Mouse (Mus musculus) heart, embryonic 13.5 days (tissue): ENCODE results near the gene Slc22a15. TPM values are rescaled to one million over a fixed set of nuclear protein-coding genes. Genes with fewer than 3 reads are reported as not detected.
A peak's percentile ranks its signal among the peaks of the same experiment; 100 is the strongest.

Experiments used
- ATAC-seq: fragments of 200-750 bp; cut with Nextera tagmentation; 2 replicates; pipeline ENCODE4 v1.8.0; 2017; ENCODE audit warnings: moderate TSS enrichment; ENCODE audit not compliant: insufficient number of reproducible peaks, low FRiP score, low TSS enrichment; ENCODE audit errors: extremely low read depth
- H3K27ac ChIP-seq: fragments of 300-500 bp; sonication (generic); replicated peaks from 2 replicates; pipeline ENCODE4 v1.5.1; 2015; ENCODE audit warnings: moderate library complexity, mild to moderate bottlenecking, inconsistent platforms
- H3K27me3 ChIP-seq: fragments of 300-500 bp; sonication (generic); replicated peaks from 2 replicates; pipeline ENCODE4 v1.6.1; 2015; ENCODE audit warnings: mild to moderate bottlenecking, inconsistent platforms
- H3K36me3 ChIP-seq: fragments of 300-500 bp; sonication (generic); 2 replicates; pipeline ENCODE4 v1.6.1; 2015; ENCODE audit warnings: mild to moderate bottlenecking, inconsistent platforms
- H3K4me1 ChIP-seq: fragments of 300-500 bp; sonication (generic); 2 replicates; pipeline ENCODE4 v1.6.1; 2015; ENCODE audit warnings: inconsistent platforms
- H3K4me2 ChIP-seq: fragments of 300-500 bp; sonication (generic); 2 replicates; pipeline ENCODE4 v1.6.1; 2015; ENCODE audit warnings: inconsistent platforms, mild to moderate bottlenecking, moderate library complexity
- H3K4me3 ChIP-seq: fragments of 300-500 bp; sonication (generic); 2 replicates; pipeline ENCODE4 v1.5.1; 2015; ENCODE audit warnings: moderate library complexity, mild to moderate bottlenecking, inconsistent platforms
- H3K9ac ChIP-seq: fragments of 300-500 bp; sonication (generic); 2 replicates; pipeline ENCODE4 v1.6.1; 2015; ENCODE audit warnings: inconsistent platforms, mild to moderate bottlenecking, moderate library complexity
- H3K9me3 ChIP-seq: fragments of 300-500 bp; sonication (generic); 2 replicates; pipeline ENCODE4 v1.6.1; 2016; ENCODE audit warnings: inconsistent platforms
- WGBS: fragments of 180-500 bp; shearing (Covaris S2); methylation state at CpG from one replicate; pipeline ENCODE4 v1.1.7; 2015; ENCODE audit warnings: mixed read lengths; 5-methylcytosine and 5-hydroxymethylcytosine counted together
- polyA plus RNA-seq: library from polyadenylated mRNA; unstranded; fragments of >200 nt; fragmentation: Nextera tagmentation; extraction: Ambion mirVana; gene quantifications from 2 replicates; pipeline ENCODE4 v1.2.1, GENCODE M21; 2015

Gene Slc22a15
- polyA plus RNA-seq, 1 experiment from 2014 or later: 5.2 TPM

DNA sequence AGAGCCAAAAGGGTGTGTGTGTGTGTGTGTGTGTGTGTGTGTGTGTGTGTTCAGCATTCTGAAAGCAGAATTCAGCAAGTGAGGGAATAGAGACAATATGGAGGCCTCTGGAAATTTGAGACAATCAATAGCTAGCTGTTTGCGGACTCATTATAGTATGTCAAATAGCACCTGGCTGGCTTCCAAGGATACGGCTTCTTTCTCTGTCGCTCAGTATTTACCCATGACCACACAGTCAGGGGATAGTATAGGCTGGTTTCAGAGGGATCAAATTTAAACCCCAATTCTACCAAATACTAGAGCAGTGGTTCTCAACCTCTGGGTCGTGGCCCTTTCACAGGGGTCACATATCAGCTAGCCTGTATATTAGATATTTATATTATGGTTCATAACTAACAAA, 39.2 kb downstream of the Slc22a15 start:
- no peaks in the 10 kb centered on the region for H3K27me3 ChIP-seq
- no peak overlapping the region for H3K27ac ChIP-seq
- H3K9ac ChIP-seq: no peak overlapping the region
- 63% methylated on average over 4 of the region's 4 CpGs for WGBS
- no peaks in the 10 kb centered on the region for H3K9me3 ChIP-seq
- peaks cover 10% of the 10 kb centered on the region; the same call in 1 of the 2 replicates for H3K4me1 ChIP-seq
- no peak overlapping the region for H3K4me3 ChIP-seq
- peaks cover 11% of the 10 kb centered on the region for H3K36me3 ChIP-seq
- H3K4me2 ChIP-seq: no peak overlapping the region
- ATAC-seq: no peak

DNA sequence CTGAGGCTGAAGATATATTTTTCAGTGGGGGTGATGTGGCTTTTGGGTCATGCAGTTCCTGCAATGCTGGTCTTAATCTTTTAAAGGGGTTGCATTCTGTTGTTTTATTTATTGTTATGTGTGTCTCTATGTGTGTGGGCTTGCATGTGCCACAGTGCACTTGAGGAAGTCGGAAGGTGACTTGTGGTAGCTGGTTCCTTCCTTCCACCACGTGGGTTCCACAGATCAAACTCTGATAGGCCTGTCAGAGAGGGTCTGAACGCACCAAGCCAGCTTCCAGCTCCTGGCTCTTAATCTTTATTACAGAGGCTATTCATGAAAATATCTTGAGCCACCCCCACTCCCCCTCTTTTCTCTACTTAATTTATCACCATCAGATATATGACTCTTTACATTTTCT, 40.4 kb downstream of the Slc22a15 start:
- 59% methylated on average over 3 of the region's 3 CpGs for WGBS

DNA sequence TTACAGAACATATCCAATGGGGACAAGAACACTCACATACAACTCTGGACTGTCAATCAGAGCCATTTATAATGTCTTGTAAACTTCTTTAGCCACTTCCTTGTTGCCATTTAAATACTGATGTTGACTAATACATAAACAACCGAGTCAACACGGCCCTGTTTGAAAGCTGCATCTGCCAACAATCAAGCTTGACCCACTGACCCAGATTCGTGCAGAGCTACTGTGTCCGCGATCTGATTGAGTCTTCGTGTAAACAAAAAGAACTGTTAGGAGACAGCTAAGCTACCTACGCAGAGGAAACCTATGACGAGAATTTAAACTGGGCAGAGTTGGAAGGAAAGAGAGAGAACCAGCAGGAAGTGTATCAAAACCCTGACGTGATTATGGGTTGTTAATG, 42.5 kb downstream of the Slc22a15 start:
- Histone ChIP-seq H3K4me1 (peaks cover 16% of the 10 kb centered on the region), H3K36me3 (peaks cover 38% of the 10 kb centered on the region), H3K27ac (no peak overlapping the region), H3K4me3 (no peak overlapping the region), H3K27me3 (no peaks in the 10 kb centered on the region), H3K9ac (no peak overlapping the region), H3K9me3 (no peaks in the 10 kb centered on the region), H3K4me2 (no peak overlapping the region)
- 62% methylated on average over 9 of the region's 9 CpGs for WGBS
- no peak for ATAC-seq

More for the DNA sequence above, 40.4 kb downstream of the Slc22a15 start:
- Histone ChIP-seq H3K4me1 (peaks cover 10% of the 10 kb centered on the region; the same call in 1 of the 2 replicates), H3K27me3 (no peaks in the 10 kb centered on the region), H3K27ac (no peak overlapping the region), H3K9ac (no peak overlapping the region), H3K36me3 (peaks cover 23% of the 10 kb centered on the region), H3K9me3 (no peaks in the 10 kb centered on the region), H3K4me2 (no peak overlapping the region), H3K4me3 (no peak overlapping the region)
- no peak for ATAC-seq

DNA sequence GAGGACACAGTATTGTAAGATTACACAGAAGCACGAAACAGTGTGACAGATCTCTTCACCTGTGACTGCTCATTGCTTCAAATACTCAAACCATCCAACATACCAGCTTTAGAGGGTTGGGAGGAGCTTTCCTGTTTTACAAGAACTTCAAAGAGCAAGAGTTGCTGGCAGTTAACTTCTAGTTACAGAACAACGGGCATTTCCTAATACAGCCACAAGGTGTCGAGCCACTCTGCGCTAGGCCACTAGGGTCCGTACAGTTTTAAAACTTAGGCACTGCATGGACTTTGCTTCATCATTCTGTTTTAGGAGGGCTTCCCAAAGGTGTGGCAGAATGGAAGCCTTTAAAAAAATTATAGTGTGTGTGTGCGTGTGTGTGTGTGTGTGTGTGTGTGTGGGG, 43.4 kb downstream of the Slc22a15 start:
- Histone ChIP-seq H3K27ac (no peak overlapping the region), H3K4me2 (no peak overlapping the region), H3K27me3 (no peaks in the 10 kb centered on the region), H3K4me1 (peaks cover 24% of the 10 kb centered on the region), H3K4me3 (no peak overlapping the region), H3K9me3 (no peaks in the 10 kb centered on the region), H3K9ac (no peak overlapping the region), H3K36me3 (peaks cover 38% of the 10 kb centered on the region)
- ATAC-seq: no peak
- 61% methylated on average over 6 of the region's 6 CpGs for WGBS

DNA sequence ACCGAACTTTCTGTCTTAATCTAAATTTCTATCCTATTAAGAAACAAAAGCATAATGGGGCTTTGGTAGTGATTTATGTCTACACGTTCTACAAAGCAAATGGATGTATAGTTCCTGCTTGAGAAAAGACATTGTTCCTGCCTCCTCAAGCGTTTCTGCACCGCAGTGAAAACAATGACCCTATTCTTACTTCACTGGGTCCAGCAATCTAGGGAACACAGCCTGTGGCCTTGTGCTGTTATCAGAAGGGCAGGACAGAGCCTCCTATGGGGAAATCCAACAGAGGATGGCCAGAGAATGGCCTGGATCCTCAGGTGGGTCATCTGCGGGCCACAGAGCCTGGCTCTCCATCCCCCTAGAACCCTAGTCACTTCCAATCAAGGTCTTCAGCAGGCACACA, 46.1 kb downstream of the Slc22a15 start:
- no peaks in the 10 kb centered on the region for H3K9me3 ChIP-seq
- ATAC-seq: no peak

DNA sequence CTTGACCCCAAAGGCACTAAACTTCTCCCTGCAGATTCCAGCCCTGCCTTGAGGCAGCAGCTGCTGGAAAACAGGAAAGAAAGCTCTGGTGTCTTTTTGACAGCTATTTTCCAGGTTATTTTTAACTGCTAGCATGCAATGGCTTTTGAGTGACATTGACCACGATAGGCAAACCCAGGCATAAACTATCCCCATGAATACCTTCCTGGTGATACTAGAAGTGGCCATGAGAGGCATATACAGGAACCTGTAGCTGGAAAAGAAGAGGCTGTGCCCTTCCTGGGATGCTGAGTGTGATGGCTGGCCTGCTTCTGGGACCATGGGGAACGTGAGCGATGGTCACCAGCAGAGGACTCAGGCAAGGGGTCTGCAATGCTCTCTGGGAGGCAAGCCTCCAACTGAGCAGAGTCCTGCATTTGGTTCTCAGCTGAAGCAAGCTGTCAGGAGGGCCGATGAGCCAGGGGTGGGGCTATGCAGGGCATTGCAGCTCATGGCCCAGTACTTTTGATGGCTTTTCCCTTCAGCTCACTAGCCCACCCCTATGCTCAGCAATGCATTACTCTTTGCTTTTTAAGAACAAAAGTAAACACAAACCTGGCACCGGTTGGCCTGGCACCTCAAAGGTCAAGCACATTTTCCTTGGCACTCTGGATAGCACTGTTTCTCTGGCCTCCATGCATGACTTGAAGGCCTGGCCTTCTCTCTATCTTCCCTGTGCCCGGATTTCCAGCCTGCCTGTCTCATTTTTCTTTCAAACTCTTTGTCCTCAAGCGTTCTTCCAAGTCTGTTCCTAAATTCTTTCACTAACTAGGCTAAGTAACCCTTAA, 47.6 kb downstream of the Slc22a15 start:
- Histone ChIP-seq H3K27ac (peak overlapping the region; percentile 85), H3K9ac (peak overlapping the region; percentile 59), H3K27me3 (no peaks in the 10 kb centered on the region), H3K4me1 (peaks cover 20% of the 10 kb centered on the region), H3K4me3 (no peak overlapping the region), H3K4me2 (no peak overlapping the region), H3K36me3 (peaks cover 56% of the 10 kb centered on the region), H3K9me3 (no peaks in the 10 kb centered on the region)
- no peak for ATAC-seq
- WGBS: 55% methylated on average over 7 of the region's 7 CpGs

More for the DNA sequence above, 46.1 kb downstream of the Slc22a15 start:
- Histone ChIP-seq H3K4me2 (no peak overlapping the region), H3K27ac (no peak overlapping the region), H3K9ac (no peak overlapping the region), H3K4me3 (no peak overlapping the region), H3K4me1 (peaks cover 20% of the 10 kb centered on the region), H3K36me3 (peaks cover 55% of the 10 kb centered on the region), H3K27me3 (no peaks in the 10 kb centered on the region)
- WGBS: 67% methylated on average over 5 of the region's 5 CpGs

DNA sequence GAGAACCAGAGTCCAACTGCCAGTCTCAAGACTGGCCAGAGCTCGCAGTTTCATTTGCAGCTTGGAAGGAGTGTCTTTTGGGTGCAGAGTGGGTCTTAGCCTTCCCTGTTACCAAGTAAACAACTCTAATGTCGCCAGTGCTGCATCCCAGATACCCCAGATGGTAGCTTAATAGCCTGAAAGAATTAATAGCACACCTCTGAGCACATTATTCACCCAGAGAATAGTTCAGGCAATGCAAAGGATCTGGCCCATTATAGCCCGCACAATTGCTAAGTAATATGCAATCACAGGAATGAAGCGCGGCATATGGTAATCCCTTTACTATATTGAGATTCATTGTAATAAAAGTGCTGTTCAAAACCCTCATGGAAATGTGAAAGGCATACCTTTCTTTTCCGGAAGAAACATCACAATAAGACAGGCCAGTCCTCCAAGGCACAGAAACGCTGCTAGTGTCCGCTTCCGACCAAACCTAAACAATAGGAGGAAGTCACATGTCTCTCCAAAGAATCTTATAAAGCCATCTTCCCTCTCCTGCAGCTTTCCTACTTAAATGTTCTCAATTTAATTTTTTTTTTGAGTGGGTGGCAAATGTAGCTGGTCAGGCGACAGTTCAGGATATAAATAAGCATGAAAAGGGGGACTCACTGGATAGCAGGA, 48.9 kb downstream of the Slc22a15 start:
- H3K9me3 ChIP-seq: no peaks in the 10 kb centered on the region
- no peaks in the 10 kb centered on the region for H3K27me3 ChIP-seq
- no peak overlapping the region for H3K9ac ChIP-seq
- 68% methylated on average over 10 of the region's 10 CpGs for WGBS
- peaks cover 60% of the 10 kb centered on the region for H3K36me3 ChIP-seq
- ATAC-seq: no peak
- peak overlapping the region; percentile 85 for H3K27ac ChIP-seq
- H3K4me1 ChIP-seq: peaks cover 20% of the 10 kb centered on the region
- no peak overlapping the region for H3K4me2 ChIP-seq
- H3K4me3 ChIP-seq: no peak overlapping the region

DNA sequence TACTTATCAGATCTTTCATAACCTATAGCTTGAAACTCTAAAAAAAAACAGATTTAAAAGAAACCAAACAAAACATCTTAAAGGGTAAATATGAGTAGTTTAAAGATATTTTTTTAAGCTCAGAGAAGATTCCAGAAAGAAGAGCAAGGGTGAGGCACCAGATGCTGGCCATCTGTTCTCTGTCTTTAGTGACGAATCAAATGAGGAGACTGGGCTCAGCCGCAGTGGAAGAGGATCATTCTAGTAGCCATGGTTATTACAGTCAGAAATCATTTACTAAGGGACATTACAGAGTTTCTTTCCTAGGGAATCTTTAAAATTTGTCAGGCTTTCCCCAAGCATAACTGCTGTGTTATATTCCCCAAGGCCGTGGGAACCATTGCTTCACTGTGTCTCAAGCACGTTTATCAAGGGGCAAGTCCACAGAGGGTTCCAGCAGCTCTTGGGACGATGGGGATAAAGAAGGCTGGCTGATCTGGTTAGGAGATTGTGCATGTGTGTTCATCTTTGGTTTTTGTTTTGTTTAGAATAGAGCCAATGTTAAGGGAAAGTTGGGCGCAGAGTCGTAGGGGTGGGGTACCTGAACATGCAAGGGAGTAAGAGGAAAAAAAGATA, 51.1 kb downstream of the Slc22a15 start:
- Histone ChIP-seq H3K4me1 (peaks cover 20% of the 10 kb centered on the region), H3K27ac (no peak overlapping the region), H3K27me3 (no peaks in the 10 kb centered on the region), H3K9ac (no peak overlapping the region), H3K4me3 (no peak overlapping the region), H3K9me3 (no peaks in the 10 kb centered on the region), H3K36me3 (peaks cover 44% of the 10 kb centered on the region), H3K4me2 (no peak overlapping the region)
- ATAC-seq: no peak
- WGBS: 83% methylated on average over 7 of the region's 7 CpGs

DNA sequence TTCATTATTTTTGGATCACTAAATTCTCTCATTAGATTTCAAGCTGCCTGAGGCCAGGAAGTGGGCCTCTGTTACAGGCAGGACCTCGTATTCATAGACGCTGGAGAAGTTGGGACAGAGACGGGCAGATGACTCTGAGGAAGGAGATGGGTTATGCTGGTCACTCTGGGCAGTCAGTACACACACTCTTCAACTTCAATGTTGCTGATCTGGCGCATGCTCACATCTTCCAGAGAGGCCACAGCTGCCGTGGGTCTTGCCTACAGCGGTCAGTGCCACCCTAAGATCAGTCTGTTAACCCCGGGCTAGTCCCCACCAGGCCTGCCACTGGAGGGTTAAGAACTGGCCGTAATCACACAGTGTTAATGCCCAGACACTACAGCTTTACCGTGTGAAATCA, 52.3 kb downstream of the Slc22a15 start:
- Histone ChIP-seq H3K4me3 (no peak overlapping the region), H3K9ac (no peak overlapping the region), H3K27me3 (no peaks in the 10 kb centered on the region), H3K27ac (no peak overlapping the region), H3K9me3 (no peaks in the 10 kb centered on the region), H3K4me2 (no peak overlapping the region), H3K4me1 (peaks cover 17% of the 10 kb centered on the region), H3K36me3 (peaks cover 35% of the 10 kb centered on the region)
- WGBS: 77% methylated on average over 9 of the region's 9 CpGs
- no peak for ATAC-seq

DNA sequence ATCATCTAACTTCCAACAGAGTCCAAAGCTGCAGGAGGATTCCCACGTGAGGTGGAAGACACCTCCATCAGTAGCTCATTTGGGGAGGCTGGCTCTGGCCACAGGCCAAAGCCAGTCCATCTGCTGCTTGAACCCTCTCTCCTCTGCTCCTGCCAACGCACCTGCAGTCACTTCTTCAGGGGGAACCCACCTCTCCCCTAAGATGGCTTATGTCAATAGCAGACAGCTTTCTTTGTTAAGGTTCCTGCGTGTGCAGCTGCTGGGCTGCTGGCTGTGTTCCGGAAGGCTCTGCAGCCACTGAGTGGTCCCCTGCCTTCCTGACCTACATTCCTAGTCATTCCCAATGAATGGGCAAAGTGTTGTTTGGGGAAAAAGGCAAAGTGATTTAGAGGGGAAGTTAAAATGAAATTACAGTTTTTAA, 57.2 kb downstream of the Slc22a15 start:
- no peak for ATAC-seq
- Histone ChIP-seq H3K4me3 (no peak overlapping the region), H3K4me1 (no peaks in the 10 kb centered on the region), H3K27ac (no peak overlapping the region), H3K36me3 (peaks cover 36% of the 10 kb centered on the region), H3K27me3 (no peaks in the 10 kb centered on the region), H3K4me2 (no peak overlapping the region), H3K9me3 (no peaks in the 10 kb centered on the region), H3K9ac (no peak overlapping the region)
- WGBS: 66% methylated on average over 4 of the region's 4 CpGs

DNA sequence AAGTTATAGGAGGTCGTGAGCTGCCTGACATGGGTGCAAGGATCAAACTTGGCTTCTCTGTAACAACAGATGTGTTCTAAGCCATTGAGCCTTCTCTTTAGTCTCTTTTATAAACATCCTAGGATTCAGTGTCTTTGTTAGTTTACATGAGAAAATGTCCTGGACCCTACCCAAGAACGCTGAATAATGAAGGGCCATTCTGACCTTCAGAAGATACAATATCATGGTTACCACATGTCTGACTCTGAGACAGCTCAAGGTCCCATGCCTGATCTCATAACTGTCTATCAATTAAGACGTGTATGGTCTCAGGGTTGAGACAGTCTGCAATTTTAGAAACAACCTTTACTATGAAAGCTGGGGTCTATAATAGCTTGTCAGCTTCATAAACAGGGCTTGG, 62.4 kb downstream of the Slc22a15 start:
- peaks cover 73% of the 10 kb centered on the region for H3K36me3 ChIP-seq
- no peak for ATAC-seq
- no peaks in the 10 kb centered on the region for H3K4me1 ChIP-seq
- no peak overlapping the region for H3K4me3 ChIP-seq
- H3K9ac ChIP-seq: no peak overlapping the region
- 69% methylated on average over 3 of the region's 3 CpGs for WGBS
- no peak overlapping the region for H3K4me2 ChIP-seq
- no peaks in the 10 kb centered on the region for H3K9me3 ChIP-seq
- H3K27ac ChIP-seq: no peak overlapping the region
- no peaks in the 10 kb centered on the region for H3K27me3 ChIP-seq
